Mouse (Mus musculus) left cerebral cortex, postnatal 14 days (tissue): ENCODE measurements around the gene Mrpl3. TPM values are rescaled to one million over a fixed set of nuclear protein-coding genes. Genes with fewer than 3 reads are reported as not detected.

Experiments
- DNase-seq, 2 experiments: peaks; one replicate each; pipeline ENCODE4 v3.0.0; 2021 to 2022; ENCODE audit warnings: low spot score in 2 of 2, mixed read lengths in 1 of 2
- intact Hi-C: fragments of 180-260 bp; cut with DNase I; formaldehyde crosslinking; loops from one replicate; pipeline ENCODE4 v1.15.1; 2025
- long read RNA-seq, 2 experiments: library from polyadenylated mRNA; stranded (forward); transcript quantifications; one replicate each; pipeline ENCODE4 v2.0.0; 2021
- total RNA-seq, 2 experiments: library from RNA; stranded (reverse); gene quantifications; 2 replicates each; pipeline ENCODE4 v1.2.3; 2021

The Mrpl3 gene
- total RNA-seq = 10 to 100 TPM; 81.9 to 84.5 TPM
- long read RNA-seq, experiment 1, transcript Mrpl3-201 (10 exons, 3,972 nt) = major isoform, 69 of 78 reads
- long read RNA-seq, experiment 1, partial matches to known transcripts = 4 of 78 reads
- long read RNA-seq, experiment 1, other reads (novel, unspliced or antisense) = 4 of 78 reads
- long read RNA-seq, experiment 2, transcript Mrpl3-201 (10 exons, 3,972 nt) = major isoform, 60 of 67 reads
- long read RNA-seq, experiment 2, partial matches to known transcripts = 4 of 67 reads
- long read RNA-seq, experiment 2, other reads (novel, unspliced or antisense) = 2 of 67 reads

DNA sequence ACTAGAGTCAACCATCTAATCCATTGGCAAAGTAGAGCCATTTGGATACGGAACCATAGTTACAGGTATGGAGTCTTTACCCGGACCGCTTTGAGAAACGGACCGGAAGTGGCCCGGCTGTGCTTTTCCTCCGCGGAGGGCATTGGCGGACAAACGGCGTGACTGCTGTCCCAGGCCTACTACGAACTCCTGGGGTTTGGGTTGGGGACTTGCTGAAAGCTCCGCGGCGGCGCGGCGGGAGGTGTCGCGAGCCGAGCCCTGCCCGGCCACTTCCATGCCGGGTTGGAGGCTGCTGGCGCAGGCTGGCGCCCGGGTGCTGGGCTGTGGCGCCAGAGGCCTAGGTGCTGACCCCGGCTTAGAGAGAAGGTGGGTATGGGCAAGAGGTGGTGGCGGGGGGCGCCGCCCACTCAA is at the start of gene Mrpl3:
Mrpl3 (plus strand) TSS at position 93 of the 411 bp plus-strand sequence.
- peak; percentile 83 to 90 for DNase-seq
- intact Hi-C loops = loop anchor here (5.0 to 10.0 kb wide), 2 partner anchors 332 to 481 kb away; no protein-coding TSS in a partner anchor

DNA sequence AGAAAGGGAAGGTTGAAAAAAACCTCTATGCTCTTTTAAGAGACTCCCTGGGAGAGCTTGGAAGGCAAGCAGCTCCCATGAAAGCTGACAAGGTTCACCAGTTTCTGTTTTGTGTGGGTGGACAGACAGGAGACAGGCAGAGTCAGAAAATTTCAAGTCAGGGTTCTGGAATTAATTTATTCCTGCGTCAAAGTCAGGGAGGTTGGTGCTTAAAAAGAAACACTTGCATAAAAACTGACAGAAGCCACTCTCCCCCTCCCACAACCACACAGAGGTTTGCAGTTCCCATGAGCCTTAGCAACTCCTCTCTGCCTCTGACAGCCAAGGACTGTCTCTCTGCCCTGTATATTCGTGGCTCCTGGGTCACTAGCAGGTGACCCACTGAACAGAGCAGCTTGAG is 42.3 kb upstream of the Mrpl3 start:
- DNase-seq = peak in 1 of 2 experiments; percentile 14
- intact Hi-C loops = no loop called here

DNA sequence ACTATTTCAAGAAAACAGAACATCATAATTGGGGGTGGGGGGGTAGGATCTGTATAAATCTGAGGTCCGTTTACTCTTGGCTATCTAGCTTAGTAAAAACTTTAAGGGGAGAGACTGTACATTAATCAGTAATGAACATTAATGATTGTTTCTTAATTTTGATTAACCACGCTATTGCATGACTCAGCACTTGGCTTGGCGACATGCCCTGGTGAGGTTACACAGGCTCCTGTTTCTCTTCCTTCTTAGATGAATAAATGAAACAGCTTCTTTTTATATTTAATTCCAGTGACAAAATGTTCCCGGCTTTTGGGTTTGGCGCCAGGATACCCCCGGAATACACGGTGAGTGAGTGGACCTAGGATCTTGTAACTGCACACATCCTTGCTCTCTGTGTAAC is 34.9 kb upstream of the Mrpl3 start:
- intact Hi-C loops = no loop called here
- no peak for DNase-seq

DNA sequence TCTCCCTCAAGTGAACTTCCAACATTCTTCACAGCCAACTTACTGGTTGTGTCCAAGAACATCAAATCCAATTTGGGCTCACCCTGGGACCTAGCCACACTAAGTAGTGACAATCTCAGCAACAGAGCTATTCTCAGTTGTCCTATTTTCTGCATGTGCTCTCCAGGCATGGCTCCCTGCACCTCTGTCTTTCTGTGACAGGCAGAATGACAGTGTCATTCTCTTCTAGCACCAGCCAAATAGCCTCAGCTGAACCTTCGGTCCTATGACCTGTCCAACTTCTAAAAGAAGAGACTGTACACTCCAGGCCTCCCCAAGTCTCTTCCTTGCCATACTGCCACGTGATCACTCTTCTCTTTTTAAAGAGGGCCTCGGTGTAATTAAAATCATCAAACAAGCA is 24.7 kb upstream of the Mrpl3 start:
- no peak for DNase-seq
- intact Hi-C loops = no loop called here

DNA sequence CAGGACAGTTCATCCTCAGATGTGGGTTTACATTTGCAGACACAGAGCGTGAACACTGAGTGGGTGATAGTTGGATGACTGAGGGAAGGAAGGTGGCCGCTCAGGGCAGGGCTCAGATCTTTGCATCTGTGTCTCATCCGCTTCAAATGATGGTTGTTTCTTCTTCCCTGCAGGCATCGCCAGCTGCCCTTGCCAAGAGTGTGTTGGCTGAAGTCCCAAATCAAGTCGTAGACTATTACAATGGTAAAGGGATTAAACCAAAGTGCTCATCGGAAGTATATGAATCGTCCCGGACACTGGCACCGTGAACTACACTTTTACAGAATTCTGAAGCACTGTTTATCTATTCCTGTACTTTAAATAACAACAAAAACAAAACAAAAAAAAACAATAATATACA is 20.5 kb upstream of the Mrpl3 start:
- DNase-seq = no peak
- intact Hi-C loops = no loop called here

DNA sequence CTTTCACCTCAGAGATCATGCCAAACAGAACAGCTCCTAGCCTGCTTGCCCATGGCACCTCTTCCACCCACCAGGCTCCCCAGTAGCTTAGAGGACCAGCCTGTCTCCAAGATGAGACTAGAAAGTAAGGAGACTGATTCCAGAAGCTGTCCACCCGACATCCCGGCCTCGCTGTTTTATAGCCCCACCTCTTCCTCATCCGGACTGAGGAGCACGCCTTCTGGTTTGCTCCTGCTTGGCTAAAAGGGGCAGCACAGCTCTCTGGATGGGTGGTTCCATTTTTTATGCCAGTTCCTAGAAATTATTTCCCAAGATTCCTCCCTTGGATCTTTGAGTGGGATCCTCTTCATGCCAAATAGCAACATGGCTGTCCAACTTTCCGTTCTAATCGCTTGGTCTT is 19.4 kb upstream of the Mrpl3 start:
- intact Hi-C loops = no loop called here
- DNase-seq = no peak

DNA sequence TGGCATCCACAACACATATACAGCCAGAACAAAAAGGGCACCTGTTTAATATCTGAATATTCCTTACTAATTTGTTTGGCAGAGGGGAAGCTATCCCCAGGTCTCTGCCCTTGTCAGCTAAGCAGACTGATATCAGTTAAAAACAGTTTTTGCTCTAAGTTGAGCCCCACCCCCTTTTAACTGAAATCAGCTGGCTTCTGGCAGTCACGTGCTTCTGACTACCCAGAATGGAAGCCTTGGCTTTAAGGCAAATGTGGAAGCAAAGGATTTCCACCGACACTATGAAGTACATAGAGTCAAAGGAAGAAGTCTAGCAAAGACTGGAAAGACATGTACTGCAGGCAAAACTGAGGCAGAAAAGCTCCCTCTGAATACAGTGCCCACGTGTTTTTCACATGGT is 15.2 kb upstream of the Mrpl3 start:
- no peak for DNase-seq
- intact Hi-C loops = no loop called here

DNA sequence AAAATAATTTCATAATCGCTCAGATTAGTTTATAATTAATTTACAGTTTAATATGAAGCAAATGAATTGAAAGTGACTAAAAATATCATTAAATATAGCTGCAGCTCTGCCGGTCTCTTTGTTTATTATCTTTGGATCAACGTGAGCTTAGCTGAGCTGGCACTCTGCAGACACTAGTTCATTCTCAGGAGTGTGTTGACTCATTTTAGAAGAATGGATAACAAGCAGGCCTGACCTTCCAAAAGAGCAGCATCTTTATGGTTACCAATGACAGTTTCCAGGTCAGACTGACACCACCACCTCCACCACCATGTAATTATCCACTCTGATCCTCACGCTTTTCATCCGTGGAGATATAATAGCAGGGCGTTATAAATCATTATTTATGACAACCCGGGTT is 7.0 kb upstream of the Mrpl3 start:
- intact Hi-C loops = no loop called here
- DNase-seq = no peak

DNA sequence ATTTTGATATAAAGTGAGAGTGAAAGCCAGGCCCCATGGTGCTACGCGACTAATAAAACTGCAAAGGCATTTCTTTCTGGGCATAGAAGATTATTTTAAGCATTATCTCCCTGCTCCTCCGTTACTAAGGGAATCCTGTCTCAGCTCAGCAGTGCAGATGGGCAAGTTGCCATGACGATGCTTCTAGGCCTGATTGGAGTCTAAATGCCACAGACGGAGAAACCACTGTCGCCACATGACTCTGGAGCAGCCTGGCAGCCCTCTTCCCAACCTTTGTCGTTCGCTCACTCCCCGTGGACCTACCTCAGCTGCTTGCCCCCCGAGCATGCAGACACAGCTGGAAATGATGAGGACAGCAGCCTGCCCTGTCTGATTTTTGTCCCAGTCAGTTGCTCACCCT is 4.7 kb upstream of the Mrpl3 start:
- intact Hi-C loops = no loop called here
- peak; percentile 83 to 89 for DNase-seq

DNA sequence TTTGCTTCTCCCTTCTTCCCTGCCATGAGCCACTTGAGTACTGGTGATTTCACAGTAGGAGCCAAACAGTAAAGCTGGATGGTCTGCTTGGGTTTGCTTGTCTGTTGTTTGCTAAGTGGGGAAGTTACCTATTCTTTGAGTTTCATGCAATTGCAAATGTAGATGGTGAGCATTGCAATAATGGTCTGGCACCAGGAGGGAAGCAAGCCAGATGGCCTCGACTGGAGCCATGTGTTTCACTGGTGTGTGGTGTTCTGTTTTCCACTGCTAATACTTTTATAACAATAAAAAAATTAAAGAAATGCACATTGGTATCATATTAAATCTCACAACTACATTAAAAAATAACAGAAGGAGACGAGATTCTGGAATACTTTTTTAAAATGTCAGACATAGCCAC is 3.4 kb upstream of the Mrpl3 start:
- no peak for DNase-seq
- intact Hi-C loops = loop anchor here (5.0 to 10.0 kb wide), 2 partner anchors 335 to 477 kb away; no protein-coding TSS in a partner anchor

DNA sequence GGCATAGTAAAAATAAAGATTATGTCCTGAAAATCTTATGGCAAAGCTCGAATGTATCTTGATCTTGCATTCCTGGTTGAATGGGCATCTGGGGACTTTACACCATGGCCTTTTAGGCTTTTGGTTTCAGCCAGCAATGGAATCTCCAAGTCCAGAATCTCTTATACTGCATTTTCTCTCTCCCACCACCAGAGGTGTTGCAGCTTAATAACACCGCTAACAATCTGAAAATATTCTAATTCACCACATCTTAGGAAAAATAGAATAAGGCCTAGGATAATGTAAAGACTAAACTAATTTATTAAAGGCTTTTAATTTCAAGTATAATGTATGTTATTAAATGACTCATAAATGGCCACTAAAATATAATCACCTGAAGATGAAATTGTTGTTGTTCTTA is 2.8 kb upstream of the Mrpl3 start:
- no peak for DNase-seq
- intact Hi-C loops = loop anchor here (5.0 to 10.0 kb wide), 2 partner anchors 335 to 478 kb away; no protein-coding TSS in a partner anchor

DNA sequence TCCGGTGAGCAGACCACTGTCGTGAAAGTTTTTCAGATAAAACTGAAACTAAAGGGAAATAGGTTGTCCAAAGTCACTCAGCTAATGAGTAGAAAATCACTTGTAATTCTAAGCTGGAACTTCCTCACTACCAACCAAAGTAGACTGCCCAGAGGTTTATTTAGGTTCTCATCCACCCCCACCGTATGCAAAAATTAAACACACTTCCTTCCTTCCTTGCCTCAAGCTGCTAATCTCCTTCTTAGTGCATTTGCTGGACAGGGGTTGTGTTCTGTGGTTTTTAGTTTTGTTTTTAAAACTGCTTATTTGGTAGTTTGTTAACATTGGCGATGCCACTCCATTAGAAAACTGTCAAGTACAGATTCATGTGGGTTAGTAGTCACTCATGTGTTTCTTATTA is 773 bp downstream of the Mrpl3 start:
- intact Hi-C loops = loop anchor here (5.0 to 10.0 kb wide), 2 partner anchors 331 to 482 kb away; no protein-coding TSS in a partner anchor
- DNase-seq = no peak

DNA sequence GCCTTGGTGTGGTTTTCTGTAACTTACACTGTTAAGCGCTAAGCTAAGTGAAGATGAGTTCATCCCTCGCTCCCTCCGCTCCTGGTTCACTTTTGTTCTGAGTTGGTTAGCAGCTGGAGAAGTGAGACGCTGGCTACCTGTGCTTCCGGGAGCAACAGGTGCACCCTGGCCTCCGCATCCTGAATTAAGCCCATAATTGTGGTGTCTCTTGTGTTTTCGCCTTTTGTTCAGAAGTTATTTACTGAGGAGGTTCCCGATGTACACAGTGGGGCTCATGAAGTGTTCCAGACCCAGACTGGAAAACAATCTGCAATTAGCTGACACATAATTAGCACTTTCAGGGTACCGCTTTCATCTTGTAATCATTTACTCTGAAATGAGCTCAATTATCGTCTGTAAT is 16.1 kb downstream of the Mrpl3 start:
- intact Hi-C loops = no loop called here

DNA sequence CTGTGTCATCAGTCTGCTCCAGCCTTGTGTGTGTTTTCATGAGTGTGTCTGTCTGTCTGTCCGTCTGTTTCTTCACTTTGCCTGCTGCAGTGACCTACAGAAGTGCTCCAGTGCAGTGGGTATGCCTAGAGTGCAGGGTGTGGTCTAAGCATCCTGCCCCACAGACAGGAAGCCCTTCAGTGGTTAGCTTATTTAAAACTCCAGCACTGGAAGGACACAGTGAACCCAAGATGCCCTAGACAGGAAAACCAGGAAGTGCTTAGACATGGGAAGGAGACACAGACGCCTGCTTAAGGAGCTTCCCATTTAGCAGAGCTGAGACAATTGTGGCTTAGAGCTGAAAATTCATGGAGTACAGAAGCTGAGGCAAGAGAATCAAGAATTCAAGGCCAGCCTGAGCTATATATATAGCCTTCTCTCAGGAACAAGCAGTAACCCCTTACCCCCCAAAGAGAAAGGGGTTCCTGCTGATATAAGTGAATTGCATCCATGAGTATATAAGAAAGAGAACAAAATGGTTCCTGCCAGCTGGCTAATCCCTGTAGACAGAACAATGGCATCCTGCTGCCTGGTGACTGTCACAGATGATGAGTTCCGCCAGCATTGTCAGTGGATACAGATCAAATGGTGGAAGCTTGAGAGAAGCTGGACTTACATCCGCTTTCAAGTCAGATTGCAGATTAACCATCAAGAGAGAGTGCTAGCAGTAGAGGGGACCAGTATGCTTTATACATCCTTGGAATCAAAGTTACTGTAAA is 20.1 kb downstream of the Mrpl3 start:
- intact Hi-C loops = loop anchor here (10.0 kb wide), 1 partner anchor 302 kb away; no protein-coding TSS in a partner anchor
- no peak for DNase-seq

More for the DNA sequence above, 16.1 kb downstream of the Mrpl3 start:
- DNase-seq = no peak

DNA sequence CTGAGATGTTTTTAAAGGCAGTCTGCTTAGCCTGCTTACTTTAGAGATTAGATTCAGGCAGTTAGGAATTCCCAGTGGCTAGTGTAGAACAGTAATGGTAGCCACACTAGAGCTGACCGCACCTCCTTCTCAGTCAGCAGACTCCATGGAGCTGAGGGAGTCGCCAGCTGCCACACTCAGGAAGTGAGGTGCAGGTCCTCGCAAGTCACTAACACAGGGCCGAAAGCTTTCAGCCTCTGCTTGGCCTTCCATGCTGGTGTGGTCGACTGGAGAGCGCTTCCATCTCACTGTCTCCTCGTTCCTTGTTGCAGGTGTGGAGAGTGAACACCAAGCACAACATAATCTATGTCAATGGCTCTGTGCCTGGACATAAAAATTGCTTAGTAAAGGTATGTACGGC is 21.8 kb downstream of the Mrpl3 start:
- intact Hi-C loops = loop anchor here (10.0 kb wide), 1 partner anchor 300 kb away; no protein-coding TSS in a partner anchor

DNA sequence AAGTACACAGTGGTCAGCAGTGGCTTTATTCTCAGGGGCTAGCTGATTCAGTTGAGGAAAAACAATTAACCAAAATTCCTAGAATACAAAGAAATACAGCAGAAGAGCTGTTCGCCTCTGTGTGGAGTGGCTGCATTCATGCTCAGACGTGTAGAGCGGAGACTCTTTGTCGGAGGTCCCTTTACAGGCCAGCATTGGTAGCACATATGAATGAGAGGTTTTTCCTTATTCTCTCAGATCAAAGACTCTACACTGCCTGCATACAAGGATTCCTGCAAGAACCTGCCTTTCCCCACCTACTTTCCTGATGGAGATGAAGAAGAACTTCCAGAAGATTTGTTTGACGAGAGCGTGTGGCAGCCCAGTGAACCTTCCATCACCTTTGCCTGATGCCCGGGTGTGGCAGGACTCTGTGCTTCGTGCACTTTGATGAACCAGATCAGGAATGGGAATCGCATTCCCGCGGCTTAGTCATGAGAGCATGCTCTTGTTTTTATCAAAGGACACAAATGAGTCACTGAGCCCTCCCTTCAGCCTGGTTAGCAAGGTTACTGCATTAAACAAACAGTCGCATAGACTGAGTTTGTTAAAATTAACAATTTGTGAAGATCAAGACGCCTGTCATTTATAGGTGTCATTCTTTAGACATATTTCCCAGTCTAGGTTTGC is 23.9 kb downstream of the Mrpl3 start:
- intact Hi-C loops = loop anchor here (10.0 kb wide), 1 partner anchor 298 kb away; no protein-coding TSS in a partner anchor
- no peak for DNase-seq

More for the DNA sequence above, 21.8 kb downstream of the Mrpl3 start:
- DNase-seq = no peak

DNA sequence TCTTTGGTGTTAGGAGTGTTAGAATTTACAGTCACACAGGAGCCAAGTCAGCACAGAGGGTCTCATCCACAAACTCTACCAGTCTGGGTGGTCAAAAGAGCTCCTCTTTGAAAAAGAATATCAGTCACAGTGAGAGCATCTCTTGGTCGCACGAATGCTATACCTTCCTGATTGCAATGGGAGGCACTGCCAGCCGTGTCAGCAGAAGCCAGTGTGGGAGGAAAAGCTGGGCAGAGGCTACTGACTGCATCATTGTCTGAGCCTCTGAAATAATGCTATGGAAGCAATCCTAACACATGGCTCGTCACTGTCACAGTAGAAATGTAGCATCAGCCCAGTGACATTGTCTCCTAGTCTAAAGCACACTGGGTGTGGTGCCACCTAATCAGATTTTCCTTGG is 25.4 kb downstream of the Mrpl3 start:
- intact Hi-C loops = loop anchor here (10.0 kb wide), 1 partner anchor 296 kb away; no protein-coding TSS in a partner anchor
- no peak for DNase-seq

DNA sequence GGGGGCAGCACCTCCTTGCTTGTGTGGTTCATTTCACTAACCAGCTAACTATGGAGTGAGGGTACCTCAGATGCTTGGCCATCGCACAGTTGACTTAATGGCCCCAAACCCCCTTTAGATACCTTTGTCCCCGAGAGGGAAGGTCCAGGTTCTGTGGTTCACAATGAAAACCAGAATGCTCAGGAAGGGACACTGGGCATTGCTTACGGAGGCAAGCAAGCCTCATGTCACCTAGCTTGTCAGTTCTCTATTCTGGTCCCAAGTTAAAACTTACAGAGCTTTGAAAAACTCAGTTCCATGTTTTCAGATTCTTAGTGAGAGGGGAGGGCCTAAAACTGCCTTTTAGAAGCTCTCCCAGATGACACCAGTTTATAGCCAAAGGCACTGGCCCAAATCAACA is 27.2 kb downstream of the Mrpl3 start:
- DNase-seq = no peak
- intact Hi-C loops = no loop called here

DNA sequence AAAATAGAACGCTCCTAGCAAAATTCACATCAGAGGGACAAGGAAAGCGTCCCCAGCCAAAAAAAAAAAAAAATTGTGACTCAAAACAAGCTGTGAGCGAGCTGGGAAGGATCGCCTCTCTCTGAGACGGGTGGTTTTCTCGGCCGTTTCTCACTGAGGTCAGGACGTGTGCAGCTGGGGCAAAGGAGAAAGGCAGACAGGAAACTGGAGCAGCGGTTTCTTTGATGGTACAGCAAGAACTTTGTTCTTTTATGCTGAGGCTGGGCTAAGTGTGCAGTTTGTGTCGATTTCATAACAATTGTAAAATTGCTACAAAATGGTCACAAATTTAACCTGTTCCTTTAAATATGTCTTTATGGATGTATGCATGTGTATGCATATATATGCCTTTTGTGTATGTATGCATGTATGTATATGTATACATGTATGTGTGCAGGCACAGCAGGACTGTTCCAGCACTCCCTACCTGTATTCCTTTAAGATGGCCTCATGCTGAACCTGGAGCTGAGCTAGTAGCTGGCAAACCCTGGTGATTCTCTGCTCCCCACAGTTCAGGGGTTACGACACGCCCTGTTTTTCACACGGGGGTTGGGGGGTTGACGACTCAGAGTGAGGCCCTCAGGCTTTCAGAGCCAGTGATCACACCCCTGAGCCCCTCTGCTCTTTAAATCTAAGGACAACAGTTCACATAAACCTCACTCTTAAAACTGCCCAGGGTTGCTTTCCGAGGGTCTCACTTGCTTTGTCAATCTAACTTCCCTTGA is 48.0 kb downstream of the Mrpl3 start:
- DNase-seq = no peak
- intact Hi-C loops = no loop called here
